Mouse (Mus musculus): ENCODE measurements at regions not wholly inside any gene's neighbourhood (a gene's known extent, or its start where the extent isn't known, plus 50 kb on each side); places are given as distances from the start of the nearest gene placed in this dataset.

GRCm38 (mm10) chr2:106318695-106319266, 315.4 kb upstream of the Dnajc24 start:
- no peak for DNase-seq

GRCm38 (mm10) chr2:106346781-106347180, 343.4 kb upstream of the Dnajc24 start:
- DNase-seq = no peak

GRCm38 (mm10) chr2:106347249-106347648, 343.9 kb upstream of the Dnajc24 start:
- no peak for DNase-seq

GRCm38 (mm10) chr2:106355565-106355964, 337.5 kb upstream of the Mpped2 start:
- DNase-seq = no peak

GRCm38 (mm10) chr2:106355984-106356547, 337.0 kb upstream of the Mpped2 start:
- DNase-seq = peak; percentile 68

GRCm38 (mm10) chr2:106368641-106369040, 324.4 kb upstream of the Mpped2 start:
- no peak for DNase-seq

- DNase-seq = no peak
Observed at GRCm38 (mm10) chr2:106383415-106384285, 309.4 kb upstream of the Mpped2 start.

- no peak for DNase-seq
Observed at GRCm38 (mm10) chr2:106384286-106384595, 308.8 kb upstream of the Mpped2 start.

GRCm38 (mm10) chr2:106384842-106385241, 308.2 kb upstream of the Mpped2 start:
- DNase-seq = no peak

GRCm38 (mm10) chr2:106412158-106412557, 280.9 kb upstream of the Mpped2 start:
- no peak for DNase-seq

- no peak for DNase-seq
Observed at GRCm38 (mm10) chr2:106415474-106416019, 277.5 kb upstream of the Mpped2 start.

GRCm38 (mm10) chr2:106418181-106418580, 274.9 kb upstream of the Mpped2 start:
- DNase-seq = no peak

GRCm38 (mm10) chr2:106424974-106425373, 268.1 kb upstream of the Mpped2 start:
- DNase-seq = no peak

- no peak for DNase-seq
Observed at GRCm38 (mm10) chr2:106425451-106425881, 267.6 kb upstream of the Mpped2 start.

GRCm38 (mm10) chr2:106426010-106426409, 267.1 kb upstream of the Mpped2 start:
- DNase-seq = no peak

GRCm38 (mm10) chr2:106427237-106427636, 265.8 kb upstream of the Mpped2 start:
- no peak for DNase-seq

GRCm38 (mm10) chr2:106428909-106429308, 264.2 kb upstream of the Mpped2 start:
- no peak for DNase-seq

GRCm38 (mm10) chr2:106431141-106431540, 261.9 kb upstream of the Mpped2 start:
- peak; percentile 73 for DNase-seq

GRCm38 (mm10) chr2:106431637-106432199, 261.4 kb upstream of the Mpped2 start:
- DNase-seq = no peak

- no peak for DNase-seq
Observed at GRCm38 (mm10) chr2:106436136-106436535, 256.9 kb upstream of the Mpped2 start.

- DNase-seq = no peak
Observed at GRCm38 (mm10) chr2:106454310-106454974, 238.6 kb upstream of the Mpped2 start.

GRCm38 (mm10) chr2:106455039-106455438, 238.0 kb upstream of the Mpped2 start:
- DNase-seq = no peak

GRCm38 (mm10) chr2:106455972-106456371, 237.1 kb upstream of the Mpped2 start:
- no peak for DNase-seq
